Mouse (Mus musculus) small intestine, adult 10 weeks (tissue): Measurements from ENCODE around the gene Jag2. TPM values are rescaled to one million over a fixed set of nuclear protein-coding genes. Genes with fewer than 3 reads are reported as not detected.

Source experiments
- polyA plus RNA-seq: library from polyadenylated mRNA; stranded (reverse); fragments of 350-450 nt; fragmentation: Illumina TruSeq; extraction: RNeasy Lipid Tissue Mini Kit (QIAGEN cat#74804); gene quantifications from one replicate; pipeline ENCODE4 v1.2.3, GENCODE M21; 2014; ENCODE audit warnings: low replicate concordance

Gene Jag2
- polyA plus RNA-seq, result not detected

GRCm38 (mm10) chr12:112929562-112930352, at the start of gene Jag2:
Gene Jag2, minus strand, starts transcription at chr12:112929776.

GRCm38 (mm10) chr12:112976371-112977073, 46.9 kb upstream of the Jag2 start, which contains the start of gene Btbd6:
Gene Btbd6, plus strand, starts transcription at chr12:112976482.

GRCm38 (mm10) chr12:112941776-112942713, 12.5 kb upstream of the Jag2 start, which contains the start of gene Nudt14:
Gene Nudt14, minus strand, starts transcription at chr12:112942124.

GRCm38 (mm10) chr12:112868178-112869087, 61.1 kb downstream of the Jag2 start, which contains the start of gene Gpr132:
Gene Gpr132, minus strand, starts transcription at chr12:112868228.

Other genes starting within 250 kb of the Jag2 start
- gene Cep170b, start 209.3 kb downstream of the Jag2 start, polyA plus RNA-seq, result 7.2 TPM
- 0.97 TPM for gene Pld4, start 169.1 kb downstream of the Jag2 start, polyA plus RNA-seq
- gene Ahnak2, start 127.1 kb downstream of the Jag2 start, polyA plus RNA-seq, result 0.37 TPM
- gene Clba1, start 120.8 kb downstream of the Jag2 start, polyA plus RNA-seq, result 0.33 TPM
- 8.3 TPM for gene Cdca4, start 100.4 kb downstream of the Jag2 start, polyA plus RNA-seq
- gene Gpr132, start 61.5 kb downstream of the Jag2 start, polyA plus RNA-seq, result 0.63 TPM
- not detected for gene Nudt14, start 12.3 kb upstream of the Jag2 start, polyA plus RNA-seq
- gene Btbd6, start 46.7 kb upstream of the Jag2 start, polyA plus RNA-seq, result 0.71 TPM
- gene Brf1, start 70.9 kb upstream of the Jag2 start, polyA plus RNA-seq, result 11.7 TPM
- gene Pacs2, start 84.7 kb upstream of the Jag2 start, polyA plus RNA-seq, result 2.8 TPM
- gene Tex22, start 144.7 kb upstream of the Jag2 start, polyA plus RNA-seq, result not detected
- gene Mta1, start 168.5 kb upstream of the Jag2 start, polyA plus RNA-seq, result 4.1 TPM
- not detected for gene Crip2, start 210.5 kb upstream of the Jag2 start, polyA plus RNA-seq
- 15.7 TPM for gene Crip1, start 216.5 kb upstream of the Jag2 start, polyA plus RNA-seq
- gene Tedc1, start 226.6 kb upstream of the Jag2 start, polyA plus RNA-seq, result 0.15 TPM